Mouse (Mus musculus): ENCODE results near the gene Hist1h3c.

GRCm38 (mm10) chr13:23739922-23740252 lies 5.5 kb downstream of the Hist1h3c start:
- TF ChIP-seq CTCF (IDR thresholded peaks at IDR 0.05; ENCODE audit: borderline replicate concordance, insufficient read depth, low read length) (no peak), POLR2A (IDR thresholded peaks at IDR 0.05; ENCODE audit: low read depth, low read length) (peak; percentile 67)
